Mouse (Mus musculus) midbrain, embryonic 12.5 days (tissue): ENCODE results near the gene Hif3a. TPM values are rescaled to one million over a fixed set of nuclear protein-coding genes. Genes with fewer than 3 reads are reported as not detected.

ENCODE experiments used
- ATAC-seq: fragments of 200-750 bp; cut with Nextera tagmentation; 2 replicates; pipeline ENCODE4 v1.8.0; 2017; ENCODE audit warnings: low read depth, moderate TSS enrichment, moderate library complexity; ENCODE audit not compliant: low FRiP score
- H3K27ac ChIP-seq: fragments of 300-500 bp; sonication (generic); replicated peaks from 2 replicates; pipeline ENCODE4 v1.5.1; 2016; ENCODE audit warnings: mild to moderate bottlenecking
- H3K27me3 ChIP-seq: fragments of 300-500 bp; sonication (generic); 2 replicates; pipeline ENCODE4 v1.6.1; 2016; ENCODE audit warnings: mild to moderate bottlenecking
- H3K36me3 ChIP-seq: fragments of 300-500 bp; sonication (generic); 2 replicates; pipeline ENCODE4 v1.6.1; 2016
- H3K4me1 ChIP-seq: fragments of 300-500 bp; sonication (generic); 2 replicates; pipeline ENCODE4 v1.6.1; 2016
- H3K4me2 ChIP-seq: fragments of 300-500 bp; sonication (generic); replicated peaks from 2 replicates; pipeline ENCODE4 v1.6.1; 2016; ENCODE audit warnings: mild to moderate bottlenecking, moderate library complexity
- H3K4me3 ChIP-seq: fragments of 300-500 bp; sonication (generic); 2 replicates; pipeline ENCODE4 v1.5.1; 2016; ENCODE audit warnings: mild to moderate bottlenecking
- H3K9ac ChIP-seq: fragments of 300-500 bp; sonication (generic); replicated peaks from 2 replicates; pipeline ENCODE4 v1.6.1; 2016; ENCODE audit warnings: mild to moderate bottlenecking, moderate library complexity
- H3K9me3 ChIP-seq: fragments of 300-500 bp; sonication (generic); 2 replicates; pipeline ENCODE4 v1.6.1; 2016; ENCODE audit warnings: mild to moderate bottlenecking
- WGBS: fragments of 180-500 bp; shearing (Covaris S2); methylation state at CpG from one replicate; pipeline ENCODE4 v1.1.7; 2016; 5-methylcytosine and 5-hydroxymethylcytosine counted together
- polyA plus RNA-seq: library from polyadenylated mRNA; unstranded; fragments of >200 nt; fragmentation: Nextera tagmentation; extraction: Ambion mirVana; gene quantifications from 2 replicates; pipeline ENCODE4 v1.2.1, GENCODE M21; 2016

The Hif3a gene
- polyA plus RNA-seq, 1 experiment from 2014 or later = 4.9 TPM

- peak; percentile 93 for ATAC-seq
- peaks cover 26% of the 10 kb centered on the region for H3K4me1 ChIP-seq
- H3K4me3 ChIP-seq = peak within 1 kb of the TSS; percentile 87
- WGBS = under 1% methylated on average over 58 of the region's 58 CpGs
- peak within 1 kb of the TSS; percentile 73 for H3K27ac ChIP-seq
- H3K36me3 ChIP-seq = peaks cover 11% of the 10 kb centered on the region
- peak within 1 kb of the TSS; percentile 77 for H3K9ac ChIP-seq
- no peaks in the 10 kb centered on the region; the same call in 1 of the 2 replicates for H3K27me3 ChIP-seq
- H3K4me2 ChIP-seq = peak within 1 kb of the TSS; percentile 61
- no peaks in the 10 kb centered on the region for H3K9me3 ChIP-seq
Observed at GRCm38 (mm10) chr7:17027588-17028343, 34.5 kb downstream of the Hif3a start, which contains the start of gene Ppp5c. TSS of gene Ppp5c (minus strand) at chr7:17027924.

GRCm38 (mm10) chr7:17026710-17027587 lies 35.3 kb downstream of the Hif3a start:
- no peaks in the 10 kb centered on the region for H3K9me3 ChIP-seq
- peaks cover 19% of the 10 kb centered on the region for H3K36me3 ChIP-seq
- WGBS = 10% methylated on average over 24 of the region's 24 CpGs
- H3K9ac ChIP-seq = peak overlapping the region; percentile 77
- H3K27me3 ChIP-seq = no peaks in the 10 kb centered on the region; the same call in 1 of the 2 replicates
- H3K4me1 ChIP-seq = peaks cover 26% of the 10 kb centered on the region
- H3K27ac ChIP-seq = peak overlapping the region; percentile 73
- no peak; the same call in none of the 2 replicates for ATAC-seq
- H3K4me3 ChIP-seq = peak overlapping the region; percentile 87
- peak overlapping the region; percentile 61 for H3K4me2 ChIP-seq

GRCm38 (mm10) chr7:17025896-17026622 lies 36.2 kb downstream of the Hif3a start:
- 88% methylated on average over 9 of the region's 9 CpGs for WGBS

DNA sequence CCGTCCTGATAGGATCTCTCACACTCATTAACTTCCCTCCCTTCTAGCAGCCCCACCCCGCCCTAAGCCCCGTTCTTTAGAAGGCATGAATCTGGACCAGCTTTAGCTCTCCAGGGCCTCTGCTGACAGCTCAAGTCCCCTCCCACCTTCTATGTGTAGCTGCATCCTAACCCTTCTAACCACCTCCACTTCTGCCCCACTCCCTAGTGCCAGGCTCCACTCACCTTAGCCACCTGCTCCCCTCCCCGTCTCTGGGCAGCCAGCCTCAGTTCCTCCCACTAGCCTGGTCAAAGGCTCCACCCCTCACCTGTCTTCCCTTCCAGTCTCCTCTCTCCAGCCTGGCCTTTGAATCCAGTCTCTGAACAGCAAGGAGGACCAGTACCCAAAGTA lies 36.7 kb downstream of the Hif3a start:
- WGBS = 73% methylated on average over 4 of the region's 4 CpGs
- no peaks in the 10 kb centered on the region; the same call in 1 of the 2 replicates for H3K27me3 ChIP-seq
- peaks cover 26% of the 10 kb centered on the region for H3K4me1 ChIP-seq
- no peak for ATAC-seq
- no peak overlapping the region for H3K27ac ChIP-seq
- peaks cover 34% of the 10 kb centered on the region for H3K36me3 ChIP-seq
- no peak overlapping the region for H3K4me3 ChIP-seq
- no peak overlapping the region for H3K4me2 ChIP-seq
- H3K9me3 ChIP-seq = no peaks in the 10 kb centered on the region
- H3K9ac ChIP-seq = 0 out of 2 replicates have a peak overlapping the region, but pooled peaks have one; percentile 20

More at GRCm38 (mm10) chr7:17025896-17026622, 36.2 kb downstream of the Hif3a start:
- Histone ChIP-seq H3K27me3 (no peaks in the 10 kb centered on the region; the same call in 1 of the 2 replicates), H3K9ac (peak overlapping the region; percentile 77), H3K4me1 (peaks cover 26% of the 10 kb centered on the region), H3K9me3 (no peaks in the 10 kb centered on the region), H3K4me3 (peak overlapping the region; percentile 87; the same call in 1 of the 2 replicates), H3K36me3 (peaks cover 28% of the 10 kb centered on the region), H3K4me2 (peak overlapping the region; percentile 61), H3K27ac (no peak overlapping the region)
- ATAC-seq = no peak

GRCm38 (mm10) chr7:17024814-17025504 lies 37.3 kb downstream of the Hif3a start:
- Histone ChIP-seq H3K4me2 (no peak overlapping the region), H3K4me3 (no peak overlapping the region), H3K9me3 (no peaks in the 10 kb centered on the region), H3K9ac (0 out of 2 replicates have a peak overlapping the region, but pooled peaks have one; percentile 20), H3K4me1 (peaks cover 26% of the 10 kb centered on the region), H3K27ac (no peak overlapping the region), H3K27me3 (no peaks in the 10 kb centered on the region; the same call in 1 of the 2 replicates), H3K36me3 (peaks cover 39% of the 10 kb centered on the region)
- 87% methylated on average over 10 of the region's 10 CpGs for WGBS
- ATAC-seq = no peak

DNA sequence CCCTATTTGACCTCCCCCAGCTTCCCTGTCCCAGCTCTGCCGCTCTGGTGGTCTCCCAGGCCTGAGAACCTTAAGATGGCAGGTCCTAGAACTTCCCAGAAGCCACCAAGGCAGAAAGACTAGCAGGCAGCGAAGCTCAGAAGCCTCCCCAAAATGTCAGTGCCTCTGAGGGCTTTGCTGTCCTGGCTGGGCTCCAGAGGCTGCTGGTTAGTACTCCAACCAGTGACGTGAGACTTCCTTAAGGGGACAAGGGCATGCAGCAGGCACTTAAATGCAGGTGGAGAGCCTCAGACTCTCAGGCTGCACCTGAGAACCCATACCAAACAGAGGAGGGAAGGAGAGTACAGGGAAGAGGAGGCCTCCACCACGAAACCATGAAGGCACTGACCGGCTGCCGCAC lies 38.1 kb downstream of the Hif3a start:
- 94% methylated on average over 6 of the region's 6 CpGs for whole genome bisulfite sequencing
- no peak overlapping the region for H3K4me2 ChIP-seq
- no peaks in the 10 kb centered on the region for H3K27me3 ChIP-seq
- peaks cover 47% of the 10 kb centered on the region for H3K36me3 ChIP-seq
- H3K9me3 ChIP-seq = no peaks in the 10 kb centered on the region
- no peak overlapping the region for H3K27ac ChIP-seq
- 0 out of 2 replicates have a peak overlapping the region, but pooled peaks have one; percentile 8 for H3K9ac ChIP-seq
- no peak overlapping the region for H3K4me3 ChIP-seq
- no peak for ATAC-seq
- H3K4me1 ChIP-seq = peaks cover 26% of the 10 kb centered on the region

GRCm38 (mm10) chr7:17023701-17024100 lies 38.5 kb downstream of the Hif3a start:
- H3K4me3 ChIP-seq = no peak overlapping the region
- WGBS = 88% methylated on average over 4 of the region's 4 CpGs
- no peak overlapping the region for H3K4me2 ChIP-seq
- 0 out of 2 replicates have a peak overlapping the region, but pooled peaks have one; percentile 8 for H3K9ac ChIP-seq
- no peak for ATAC-seq
- peaks cover 52% of the 10 kb centered on the region for H3K36me3 ChIP-seq
- no peak overlapping the region for H3K27ac ChIP-seq
- H3K4me1 ChIP-seq = peaks cover 26% of the 10 kb centered on the region
- no peaks in the 10 kb centered on the region for H3K9me3 ChIP-seq
- H3K27me3 ChIP-seq = no peaks in the 10 kb centered on the region

- Histone ChIP-seq H3K36me3 (peaks cover 57% of the 10 kb centered on the region), H3K4me3 (no peak overlapping the region), H3K27ac (no peak overlapping the region), H3K27me3 (no peaks in the 10 kb centered on the region), H3K4me2 (no peak overlapping the region), H3K9ac (no peak overlapping the region), H3K4me1 (peaks cover 26% of the 10 kb centered on the region), H3K9me3 (no peaks in the 10 kb centered on the region)
- WGBS = 97% methylated on average over 15 of the region's 15 CpGs
- no peak for ATAC-seq
Observed at GRCm38 (mm10) chr7:17022176-17022575, 40.1 kb downstream of the Hif3a start.

- Histone ChIP-seq H3K36me3 (peaks cover 78% of the 10 kb centered on the region), H3K9me3 (no peaks in the 10 kb centered on the region), H3K4me1 (peaks cover 2% of the 10 kb centered on the region; the same call in 1 of the 2 replicates), H3K27ac (no peak overlapping the region), H3K9ac (no peak overlapping the region), H3K4me2 (no peak overlapping the region), H3K4me3 (no peak overlapping the region), H3K27me3 (no peaks in the 10 kb centered on the region)
- no peak for ATAC-seq
- 90% methylated on average over 7 of the region's 7 CpGs for WGBS
Observed at GRCm38 (mm10) chr7:17019426-17020166, 42.6 kb downstream of the Hif3a start.

DNA sequence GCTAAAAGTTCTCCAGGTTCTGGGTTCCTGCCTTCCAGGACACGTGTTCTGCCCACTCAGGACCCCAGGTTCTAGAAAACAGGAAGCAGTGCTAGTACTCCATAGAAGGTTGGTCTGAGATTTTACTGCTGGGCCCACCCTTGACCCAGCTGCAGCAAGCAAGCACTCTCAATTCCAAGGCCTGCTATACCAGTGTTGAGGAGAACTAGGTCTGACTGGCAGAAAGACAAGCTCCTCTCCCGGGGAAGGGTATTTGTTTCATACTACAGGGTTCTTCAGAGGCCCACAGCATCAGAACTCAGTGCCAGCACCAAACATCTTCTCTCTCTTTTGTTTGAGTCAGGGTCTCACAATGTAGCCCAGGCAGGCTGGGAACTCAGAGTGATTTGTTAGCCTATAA lies 44.3 kb downstream of the Hif3a start:
- 89% methylated on average over 2 of the region's 2 CpGs for WGBS
- Histone ChIP-seq H3K27me3 (no peaks in the 10 kb centered on the region), H3K27ac (no peak overlapping the region), H3K4me3 (no peak overlapping the region), H3K9me3 (no peaks in the 10 kb centered on the region), H3K36me3 (peaks cover 90% of the 10 kb centered on the region), H3K4me1 (no peaks in the 10 kb centered on the region), H3K9ac (no peak overlapping the region), H3K4me2 (no peak overlapping the region)
- no peak for ATAC-seq
